Mouse (Mus musculus): ENCODE results near the gene Slc9a4.
"Not testable (repeated sequence)": the region's sequence is repeated elsewhere in the genome, so short reads cannot be mapped to it uniquely, and the experiment has no call there.

The Slc9a4 gene

GRCm38 (mm10) chr1:40579784-40580183 lies at the start of gene Slc9a4:
Gene Slc9a4, plus strand, starts transcription at chr1:40580081.
- DNase-seq (ENCODE audit: low spot score) = peak; percentile 8

GRCm38 (mm10) chr1:40537577-40537976 lies 42.3 kb upstream of the Slc9a4 start:
- no peak for DNase-seq (ENCODE audit: low spot score)

GRCm38 (mm10) chr1:40544650-40545049 lies 35.2 kb upstream of the Slc9a4 start:
- DNase-seq (ENCODE audit: low spot score) = peak; percentile 56

GRCm38 (mm10) chr1:40546645-40547044 lies 33.2 kb upstream of the Slc9a4 start:
- no peak for DNase-seq (ENCODE audit: low spot score)

GRCm38 (mm10) chr1:40547064-40547572 lies 32.8 kb upstream of the Slc9a4 start:
- no peak for DNase-seq (ENCODE audit: low spot score)

GRCm38 (mm10) chr1:40547762-40548161 lies 32.1 kb upstream of the Slc9a4 start:
- DNase-seq (ENCODE audit: low spot score) = no peak

- DNase-seq (ENCODE audit: low spot score) = no peak
These were observed 10.5 kb upstream of the Slc9a4 start for GRCm38 (mm10) chr1:40569374-40569773.

- no peak for DNase-seq (ENCODE audit: low spot score)
These were observed 388 bp downstream of the Slc9a4 start for GRCm38 (mm10) chr1:40580269-40580668.

- DNase-seq (ENCODE audit: low spot score) = no peak
These were observed 6.9 kb downstream of the Slc9a4 start for GRCm38 (mm10) chr1:40586776-40587175.

- DNase-seq (ENCODE audit: low spot score) = peak; percentile 16
These were observed 11.1 kb downstream of the Slc9a4 start for GRCm38 (mm10) chr1:40590931-40591330.

- no peak for DNase-seq (ENCODE audit: low spot score)
These were observed 17.9 kb downstream of the Slc9a4 start for GRCm38 (mm10) chr1:40597822-40598221.

- not testable (repeated sequence) for DNase-seq (ENCODE audit: low spot score)
These were observed 19.8 kb downstream of the Slc9a4 start for GRCm38 (mm10) chr1:40599661-40600060.

GRCm38 (mm10) chr1:40600394-40601327 lies 20.8 kb downstream of the Slc9a4 start:
- DNase-seq (ENCODE audit: low spot score) = peak; percentile 11

- no peak for DNase-seq (ENCODE audit: low spot score)
These were observed 21.6 kb downstream of the Slc9a4 start for GRCm38 (mm10) chr1:40601461-40601860.

GRCm38 (mm10) chr1:40613219-40613618 lies 33.3 kb downstream of the Slc9a4 start:
- no peak for DNase-seq (ENCODE audit: low spot score)

GRCm38 (mm10) chr1:40619093-40619492 lies 39.2 kb downstream of the Slc9a4 start:
- no peak for DNase-seq (ENCODE audit: low spot score)

- DNase-seq (ENCODE audit: low spot score) = no peak
These were observed 40.0 kb downstream of the Slc9a4 start for GRCm38 (mm10) chr1:40619871-40620270.

- DNase-seq (ENCODE audit: low spot score) = no peak
These were observed 45.1 kb downstream of the Slc9a4 start for GRCm38 (mm10) chr1:40624954-40625353.

GRCm38 (mm10) chr1:40626954-40627353 lies 47.1 kb downstream of the Slc9a4 start:
- DNase-seq (ENCODE audit: low spot score) = no peak

- DNase-seq (ENCODE audit: low spot score) = no peak
These were observed 48.6 kb downstream of the Slc9a4 start for GRCm38 (mm10) chr1:40628443-40628842.

- no peak for DNase-seq (ENCODE audit: low spot score)
These were observed 52.7 kb downstream of the Slc9a4 start for GRCm38 (mm10) chr1:40632407-40633062.

GRCm38 (mm10) chr1:40634608-40635007 lies 54.7 kb downstream of the Slc9a4 start:
- DNase-seq (ENCODE audit: low spot score) = peak; percentile 16

GRCm38 (mm10) chr1:40648234-40648633 lies 68.4 kb downstream of the Slc9a4 start:
- DNase-seq (ENCODE audit: low spot score) = no peak
